Mouse (Mus musculus): ENCODE results near the gene Atp1a4. TPM values are rescaled to one million over a fixed set of nuclear protein-coding genes. Genes with fewer than 3 reads are reported as not detected.

Atp1a4 gene
- polyA plus RNA-seq, 1 experiment = 0.09 TPM

GRCm38 (mm10) chr1:172295751-172296197 lies 37.6 kb upstream of the Atp1a4 start:
- no peak for TF ChIP-seq CTCF (conservative IDR thresholded peaks at IDR 0.05; ENCODE audit: insufficient read depth, insufficient read length, low read depth, low read length)
- Histone ChIP-seq H3K4me1 (ENCODE audit: control insufficient read depth, insufficient read depth, low read length) (no peaks in the 10 kb centered on the region; the same call in 1 of the 2 replicates), H3K27ac (ENCODE audit: insufficient read depth, low read depth, low read length) (no peak overlapping the region), H3K36me3 (ENCODE audit: control insufficient read depth, insufficient read depth, low read length) (no peaks in the 10 kb centered on the region), H3K4me3 (ENCODE audit: insufficient read depth, low read depth, low read length) (no peak overlapping the region), H3K27me3 (replicated peaks; ENCODE audit: control insufficient read depth, insufficient read depth, low read length) (no peaks in the 10 kb centered on the region)
- WGBS = 80% methylated on average over 4 of the region's 4 CpGs
- DNase-seq = no peak

GRCm38 (mm10) chr1:172293449-172293848 lies 35.2 kb upstream of the Atp1a4 start:
- no peak for DNase-seq
- 90% methylated on average over 11 of the region's 11 CpGs for WGBS
- Histone ChIP-seq H3K27me3 (replicated peaks; ENCODE audit: control insufficient read depth, insufficient read depth, low read length) (no peaks in the 10 kb centered on the region), H3K4me3 (ENCODE audit: insufficient read depth, low read depth, low read length) (no peak overlapping the region), H3K4me1 (ENCODE audit: control insufficient read depth, insufficient read depth, low read length) (no peaks in the 10 kb centered on the region), H3K36me3 (ENCODE audit: control insufficient read depth, insufficient read depth, low read length) (no peaks in the 10 kb centered on the region), H3K27ac (ENCODE audit: insufficient read depth, low read depth, low read length) (no peak overlapping the region)
- TF ChIP-seq POLR2A (IDR thresholded peaks at IDR 0.05; ENCODE audit: low read depth, low read length) (no peak), CTCF (conservative IDR thresholded peaks at IDR 0.05; ENCODE audit: insufficient read depth, insufficient read length, low read depth, low read length) (no peak)

GRCm38 (mm10) chr1:172292880-172293279 lies 34.7 kb upstream of the Atp1a4 start:
- 76% methylated on average over 2 of the region's 2 CpGs for WGBS
- Histone ChIP-seq H3K4me1 (ENCODE audit: control insufficient read depth, insufficient read depth, low read length) (no peaks in the 10 kb centered on the region), H3K27me3 (replicated peaks; ENCODE audit: control insufficient read depth, insufficient read depth, low read length) (no peaks in the 10 kb centered on the region), H3K4me3 (ENCODE audit: insufficient read depth, low read depth, low read length) (no peak overlapping the region), H3K27ac (ENCODE audit: insufficient read depth, low read depth, low read length) (no peak overlapping the region), H3K36me3 (ENCODE audit: control insufficient read depth, insufficient read depth, low read length) (no peaks in the 10 kb centered on the region)
- TF ChIP-seq POLR2A (IDR thresholded peaks at IDR 0.05; ENCODE audit: low read depth, low read length) (no peak), CTCF (conservative IDR thresholded peaks at IDR 0.05; ENCODE audit: insufficient read depth, insufficient read length, low read depth, low read length) (no peak)
- DNase-seq = no peak

- TF ChIP-seq POLR2A (IDR thresholded peaks at IDR 0.05; ENCODE audit: low read depth, low read length) (no peak), CTCF (conservative IDR thresholded peaks at IDR 0.05; ENCODE audit: insufficient read depth, insufficient read length, low read depth, low read length) (no peak)
- no peak overlapping the region for H3K4me3 ChIP-seq (ENCODE audit: insufficient read depth, low read depth, low read length)
- no peaks in the 10 kb centered on the region for H3K36me3 ChIP-seq (ENCODE audit: control insufficient read depth, insufficient read depth, low read length)
- no peaks in the 10 kb centered on the region for H3K27me3 ChIP-seq (replicated peaks; ENCODE audit: control insufficient read depth, insufficient read depth, low read length)
- DNase-seq = no peak
- no peak overlapping the region for H3K27ac ChIP-seq (ENCODE audit: insufficient read depth, low read depth, low read length)
- 44% methylated on average over 3 of the region's 3 CpGs for WGBS
- no peaks in the 10 kb centered on the region for H3K4me1 ChIP-seq (ENCODE audit: control insufficient read depth, insufficient read depth, low read length)
Observed at GRCm38 (mm10) chr1:172289617-172289946, 31.4 kb upstream of the Atp1a4 start.

GRCm38 (mm10) chr1:172288900-172289616 lies 30.8 kb upstream of the Atp1a4 start:
- TF ChIP-seq CTCF (conservative IDR thresholded peaks at IDR 0.05; ENCODE audit: insufficient read depth, insufficient read length, low read depth, low read length) (no peak), POLR2A (IDR thresholded peaks at IDR 0.05; ENCODE audit: low read depth, low read length) (no peak)
- Histone ChIP-seq H3K27ac (ENCODE audit: insufficient read depth, low read depth, low read length) (no peak overlapping the region), H3K4me1 (ENCODE audit: control insufficient read depth, insufficient read depth, low read length) (no peaks in the 10 kb centered on the region), H3K27me3 (replicated peaks; ENCODE audit: control insufficient read depth, insufficient read depth, low read length) (no peaks in the 10 kb centered on the region), H3K4me3 (ENCODE audit: insufficient read depth, low read depth, low read length) (no peak overlapping the region), H3K36me3 (ENCODE audit: control insufficient read depth, insufficient read depth, low read length) (no peaks in the 10 kb centered on the region)
- 81% methylated on average over 11 of the region's 11 CpGs for WGBS
- DNase-seq = no peak

- H3K27me3 ChIP-seq (replicated peaks; ENCODE audit: control insufficient read depth, insufficient read depth, low read length) = no peaks in the 10 kb centered on the region
Observed at GRCm38 (mm10) chr1:172286740-172287139, 28.5 kb upstream of the Atp1a4 start.

GRCm38 (mm10) chr1:172284221-172284620 lies 26.0 kb upstream of the Atp1a4 start:
- WGBS = 93% methylated on average over 14 of the region's 14 CpGs
- no peak overlapping the region for H3K4me3 ChIP-seq (ENCODE audit: insufficient read depth, low read depth, low read length)
- H3K36me3 ChIP-seq (ENCODE audit: control insufficient read depth, insufficient read depth, low read length) = no peaks in the 10 kb centered on the region
- DNase-seq = no peak
- no peaks in the 10 kb centered on the region for H3K4me1 ChIP-seq (ENCODE audit: control insufficient read depth, insufficient read depth, low read length)
- no peaks in the 10 kb centered on the region for H3K27me3 ChIP-seq (replicated peaks; ENCODE audit: control insufficient read depth, insufficient read depth, low read length)
- no peak for TF ChIP-seq CTCF (conservative IDR thresholded peaks at IDR 0.05; ENCODE audit: insufficient read depth, insufficient read length, low read depth, low read length)
- TF ChIP-seq POLR2A (IDR thresholded peaks at IDR 0.05; ENCODE audit: low read depth, low read length) = no peak
- H3K27ac ChIP-seq (ENCODE audit: insufficient read depth, low read depth, low read length) = no peak overlapping the region

More at GRCm38 (mm10) chr1:172286740-172287139, 28.5 kb upstream of the Atp1a4 start:
- WGBS = 84% methylated on average over 5 of the region's 5 CpGs
- Histone ChIP-seq H3K4me1 (ENCODE audit: control insufficient read depth, insufficient read depth, low read length) (no peaks in the 10 kb centered on the region), H3K4me3 (ENCODE audit: insufficient read depth, low read depth, low read length) (no peak overlapping the region), H3K36me3 (ENCODE audit: control insufficient read depth, insufficient read depth, low read length) (no peaks in the 10 kb centered on the region), H3K27ac (ENCODE audit: insufficient read depth, low read depth, low read length) (no peak overlapping the region)
- TF ChIP-seq CTCF (conservative IDR thresholded peaks at IDR 0.05; ENCODE audit: insufficient read depth, insufficient read length, low read depth, low read length) (no peak), POLR2A (IDR thresholded peaks at IDR 0.05; ENCODE audit: low read depth, low read length) (no peak)
- no peak for DNase-seq

Data from kidney, adult 2 months (tissue).